Mouse (Mus musculus) kidney, postnatal 4 days (tissue): Measurements from ENCODE around the gene Vmn1r38.
"Not testable (repeated sequence)": the region's sequence is repeated elsewhere in the genome, so short reads cannot be mapped to it uniquely, and the experiment has no call there.

Experiments used
- DNase-seq, 2 experiments: peaks; one replicate each; pipeline ENCODE4 v3.0.0; 2021; ENCODE audit warnings: mixed read lengths in 2 of 2

The Vmn1r38 gene

DNA sequence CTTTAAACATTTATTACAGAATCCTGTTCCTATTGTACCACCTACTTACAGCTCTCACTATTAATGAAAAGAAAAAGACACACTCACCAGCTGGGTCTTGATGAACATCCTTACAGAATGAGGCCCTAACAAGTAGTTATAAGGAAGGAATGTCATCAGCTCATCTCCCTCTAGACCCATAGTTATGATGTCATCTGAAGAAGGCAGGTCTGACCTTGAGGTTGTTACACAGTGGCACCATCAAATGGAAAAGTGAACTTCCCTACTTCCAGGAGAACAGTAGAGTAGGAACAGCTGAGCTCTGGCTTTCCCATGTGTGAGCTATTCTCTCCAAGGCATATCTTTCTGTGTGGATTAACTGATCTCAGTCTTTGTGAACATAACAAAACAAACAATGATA lies at the start of gene Vmn1r38:
Gene Vmn1r38 (minus strand): TSS at position 101 of the 400 bp plus-strand sequence.
- not testable (repeated sequence) for DNase-seq

DNA sequence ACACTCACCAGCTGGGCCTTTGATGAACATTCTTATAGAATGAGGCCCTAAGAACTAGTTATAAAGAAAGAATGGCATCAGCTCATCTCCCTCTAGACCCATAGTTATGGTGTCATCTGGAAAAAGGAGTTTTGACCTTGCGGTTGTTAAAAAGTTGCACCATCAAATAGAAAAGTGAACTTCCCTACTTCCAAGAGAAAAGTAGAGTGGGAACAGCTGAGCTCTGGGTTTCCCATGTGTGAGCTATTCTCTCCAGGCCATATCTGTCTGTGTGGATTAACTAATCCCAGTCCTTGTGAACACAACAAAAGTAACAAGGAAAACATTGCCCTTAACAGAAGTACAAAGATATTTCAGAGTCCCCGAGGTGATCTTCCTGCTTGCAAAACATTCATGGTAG lies 28.1 kb upstream of the Vmn1r38 start, which contains the start of gene Vmn1r39:
Gene Vmn1r39 (minus strand): TSS at position 101 of the 400 bp plus-strand sequence.
- DNase-seq, result no peak

DNA sequence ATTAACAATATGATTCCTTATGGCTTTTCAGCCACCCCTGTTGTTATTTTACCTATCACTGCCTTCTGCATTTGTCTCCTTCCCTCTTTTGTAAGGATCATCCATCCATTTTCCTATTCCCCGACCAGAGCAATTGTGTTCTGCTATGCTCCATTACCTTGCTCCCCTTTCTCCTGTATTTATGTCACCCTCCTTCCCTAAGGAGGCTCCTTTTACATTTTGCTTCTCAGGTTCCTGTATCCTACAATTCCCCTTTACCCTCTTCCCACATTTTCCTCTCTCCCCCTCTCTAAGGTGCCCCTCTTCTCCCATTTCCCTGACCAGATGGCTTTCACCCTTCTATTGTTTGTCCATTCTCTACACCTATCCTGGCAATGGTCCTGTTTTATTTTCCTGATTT lies 23.9 kb upstream of the Vmn1r38 start:
- no peak for DNase-seq

DNA sequence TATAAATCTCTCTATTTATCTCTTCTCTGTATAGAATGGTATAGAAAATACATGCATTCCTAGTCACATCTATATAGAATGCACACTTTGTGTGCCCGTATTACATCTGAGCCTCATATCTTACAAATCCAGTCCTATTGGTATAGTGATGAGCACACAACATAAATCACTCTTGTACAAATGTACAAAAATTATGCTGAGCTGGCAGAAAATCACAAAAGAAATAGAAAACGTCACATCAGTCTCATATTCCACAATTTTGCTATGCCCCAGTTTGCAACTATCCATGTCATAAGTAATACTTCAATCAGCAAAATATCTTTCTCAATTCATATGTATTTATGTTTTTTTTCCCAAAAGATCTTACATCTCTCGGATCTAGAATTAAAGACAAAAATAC lies 23.3 kb upstream of the Vmn1r38 start:
- DNase-seq, result no peak

DNA sequence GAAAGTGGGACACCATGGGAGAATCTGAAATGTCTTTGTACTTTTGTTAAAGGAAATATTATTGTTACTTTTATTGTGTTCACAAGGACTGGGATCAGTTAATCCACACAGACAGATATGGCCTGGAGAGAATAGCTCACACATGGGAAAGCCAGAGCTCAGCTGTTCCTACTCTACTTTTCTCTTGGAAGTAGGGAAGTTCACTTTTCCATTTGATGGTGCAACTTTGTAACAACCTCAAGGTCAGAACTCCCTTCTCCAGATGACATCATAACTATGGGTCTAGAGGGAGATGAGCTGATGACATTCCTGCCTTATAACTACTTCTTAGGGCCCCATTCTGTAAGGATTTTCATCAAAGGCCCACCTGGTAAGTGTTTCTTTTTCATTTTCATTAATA lies 53.3 kb downstream of the Vmn1r38 start, which contains the start of gene Vmn1r37:
Gene Vmn1r37 (plus strand): TSS at position 301 of the 400 bp plus-strand sequence.
- DNase-seq, result not testable (repeated sequence)
